Mouse (Mus musculus) bone marrow macrophage, adult 2 months (primary cell): ENCODE results near the gene Naga.

Source experiments
- CTCF ChIP-seq: IDR thresholded peaks from 2 replicates; pipeline ENCODE4 v1.5.1; 2012; ENCODE audit warnings: low read depth, mild to moderate bottlenecking, low read length, moderate library complexity
- POLR2A ChIP-seq: IDR thresholded peaks from 2 replicates; pipeline ENCODE4 v1.6.1; 2012; ENCODE audit warnings: mild to moderate bottlenecking, low read depth, low read length, borderline replicate concordance

- TF ChIP-seq POLR2A (no peak), CTCF (no peak)
These were observed 29.4 kb upstream of the Naga start for GRCm38 (mm10) chr15:82368146-82368545.
